Mouse (Mus musculus): ENCODE measurements around the gene Prom1.

- no peak for TF ChIP-seq GATA1 (IDR thresholded peaks at IDR 0.05; ENCODE audit: low read length)
- TF ChIP-seq TAL1 (IDR thresholded peaks at IDR 0.05; ENCODE audit: low read length), result no peak
These were observed 120.2 kb downstream of the Prom1 start, which contains the start of gene Fgfbp1 for GRCm38 (mm10) chr5:43981620-43982019.
